Mouse (Mus musculus) MEL (cell line): ENCODE results near the gene Arntl. TPM values are rescaled to one million over a fixed set of nuclear protein-coding genes. Genes with fewer than 3 reads are reported as not detected.

ENCODE experiments used
- DNase-seq: peaks from one replicate; pipeline ENCODE4 v3.0.0; 2011; ENCODE audit warnings: low read depth, low spot score
- H3K27ac ChIP-seq: 2 replicates; pipeline ENCODE4 v1.5.1; 2012; ENCODE audit warnings: low read depth, mild to moderate bottlenecking, control low read depth, low read length, moderate library complexity; ENCODE audit not compliant: control insufficient read depth
- H3K27me3 ChIP-seq, 2 experiments: fragments of 150-350 bp in 1 of 2; sonication (generic) in 1 of 2; 2 replicates each; pipeline ENCODE4 v1.6.1; 2012; ENCODE audit warnings: low read length in 2 of 2, mild to moderate bottlenecking in 2 of 2, improper control_type of control experiment in 1 of 2, moderate library complexity in 1 of 2; ENCODE audit not compliant: insufficient read depth in 2 of 2, control insufficient read depth in 1 of 2
- H3K36me3 ChIP-seq, 2 experiments: 2 replicates each; pipeline ENCODE4 v1.6.1; 2012 to 2014; ENCODE audit warnings: low read length in 2 of 2, improper control_type of control experiment in 1 of 2, inconsistent platforms in 1 of 2, mild to moderate bottlenecking in 1 of 2; ENCODE audit not compliant: insufficient read depth in 2 of 2, control insufficient read depth in 1 of 2
- H3K4me1 ChIP-seq, 2 experiments: fragments of 150-350 bp in 1 of 2; sonication (generic) in 1 of 2; 2 replicates each; pipeline ENCODE4 v1.6.1; 2012; ENCODE audit warnings: low read length in 2 of 2, improper control_type of control experiment in 1 of 2, mild to moderate bottlenecking in 1 of 2; ENCODE audit not compliant: insufficient read depth in 2 of 2, control insufficient read depth in 1 of 2
- H3K4me3 ChIP-seq, 2 experiments: fragments of 150-350 bp in 1 of 2; sonication (generic) in 1 of 2; 2 replicates each; pipeline ENCODE4 v1.5.1; 2012; ENCODE audit warnings: low read depth in 2 of 2, low read length in 2 of 2, mild to moderate bottlenecking in 2 of 2, moderate library complexity in 2 of 2, control low read depth in 1 of 2, improper control_type of control experiment in 1 of 2; ENCODE audit not compliant: control insufficient read depth in 1 of 2, insufficient read depth in 1 of 2
- H3K79me2 ChIP-seq: 2 replicates; pipeline ENCODE4 v1.6.1; 2012; ENCODE audit warnings: mild to moderate bottlenecking, low read length, moderate library complexity; ENCODE audit not compliant: control insufficient read depth, poor library complexity, insufficient read depth
- H3K9ac ChIP-seq: 2 replicates; pipeline ENCODE4 v1.6.1; 2012; ENCODE audit warnings: low read depth, mild to moderate bottlenecking, control low read depth, low read length, moderate library complexity; ENCODE audit not compliant: control insufficient read depth, poor library complexity, severe bottlenecking
- H3K9me3 ChIP-seq: fragments of 150-350 bp; sonication (generic); replicated peaks from 2 replicates; pipeline ENCODE4 v1.6.1; 2012; ENCODE audit warnings: mild to moderate bottlenecking, low read length, improper control_type of control experiment, moderate library complexity; ENCODE audit not compliant: insufficient read depth
- BHLHE40 ChIP-seq: IDR thresholded peaks from 2 replicates; pipeline ENCODE4 v1.6.1; 2012; ENCODE audit warnings: low read depth, mild to moderate bottlenecking, inconsistent platforms, low read length, improper control_type of control experiment, borderline replicate concordance
- E2F4 ChIP-seq: IDR thresholded peaks from 2 replicates; pipeline ENCODE4 v1.6.1; 2011; ENCODE audit warnings: low read depth, low read length, improper control_type of control experiment, borderline replicate concordance
- ELF1 ChIP-seq: IDR thresholded peaks from 2 replicates; pipeline ENCODE4 v1.6.1; 2014; ENCODE audit warnings: low read depth, mild to moderate bottlenecking, inconsistent platforms, low read length, improper control_type of control experiment, moderate library complexity
- GABPA ChIP-seq: IDR thresholded peaks from 2 replicates; pipeline ENCODE4 v1.6.1; 2012; ENCODE audit warnings: low read depth, mild to moderate bottlenecking, inconsistent platforms, low read length, improper control_type of control experiment, moderate library complexity
- HCFC1 ChIP-seq: IDR thresholded peaks from 2 replicates; pipeline ENCODE4 v1.6.1; 2012; ENCODE audit warnings: low read depth, mild to moderate bottlenecking, inconsistent platforms, low read length, improper control_type of control experiment, moderate library complexity
- KAT2A ChIP-seq: conservative IDR thresholded peaks from 2 replicates; pipeline ENCODE4 v1.6.1; 2012; ENCODE audit warnings: low read depth, low read length, improper control_type of control experiment, inconsistent platforms
- MAX ChIP-seq: IDR thresholded peaks from 2 replicates; pipeline ENCODE4 v1.6.1; 2011; ENCODE audit warnings: low read length, improper control_type of control experiment
- MEF2A ChIP-seq: IDR thresholded peaks from 2 replicates; pipeline ENCODE4 v1.6.1; 2014; ENCODE audit warnings: low read depth, mild to moderate bottlenecking, inconsistent platforms, low read length, improper control_type of control experiment; ENCODE audit not compliant: poor library complexity, insufficient replicate concordance, severe bottlenecking; ENCODE audit errors: extremely low read depth
- MYB ChIP-seq: IDR thresholded peaks from 2 replicates; pipeline ENCODE4 v1.6.1; 2011; ENCODE audit warnings: mild to moderate bottlenecking, low read depth, low read length, improper control_type of control experiment
- MYC ChIP-seq: IDR thresholded peaks from 2 replicates; pipeline ENCODE4 v1.6.1; 2011; ENCODE audit warnings: low read depth, mild to moderate bottlenecking, low read length, improper control_type of control experiment, moderate library complexity
- NELFE ChIP-seq: IDR thresholded peaks from 2 replicates; pipeline ENCODE4 v1.6.1; 2011; ENCODE audit warnings: low read depth, low read length, improper control_type of control experiment
- NRF1 ChIP-seq: IDR thresholded peaks from 2 replicates; pipeline ENCODE4 v1.6.1; 2014; ENCODE audit warnings: low read depth, mild to moderate bottlenecking, inconsistent platforms, low read length, improper control_type of control experiment, moderate library complexity; ENCODE audit not compliant: poor library complexity, insufficient read depth, severe bottlenecking
- RCOR1 ChIP-seq: IDR thresholded peaks from 2 replicates; pipeline ENCODE4 v1.6.1; 2012; ENCODE audit warnings: low read depth, mild to moderate bottlenecking, inconsistent platforms, low read length, improper control_type of control experiment
- SIN3A ChIP-seq: IDR thresholded peaks from 2 replicates; pipeline ENCODE4 v1.6.1; 2012; ENCODE audit warnings: low read length, improper control_type of control experiment, inconsistent platforms
- SMC3 ChIP-seq: IDR thresholded peaks from 2 replicates; pipeline ENCODE4 v1.6.1; 2011; ENCODE audit warnings: low read depth, low read length, improper control_type of control experiment
- TAL1 ChIP-seq: IDR thresholded peaks from 2 replicates; pipeline ENCODE4 v1.6.1; 2012; ENCODE audit warnings: mild to moderate bottlenecking, inconsistent platforms, low read length, moderate library complexity, mixed read lengths
- UBTF ChIP-seq: IDR thresholded peaks from 2 replicates; pipeline ENCODE4 v1.6.1; 2012; ENCODE audit warnings: low read depth, mild to moderate bottlenecking, inconsistent platforms, low read length, improper control_type of control experiment, moderate library complexity, borderline replicate concordance; ENCODE audit not compliant: insufficient read depth
- USF1 ChIP-seq: IDR thresholded peaks from 2 replicates; pipeline ENCODE4 v1.6.1; 2014; ENCODE audit warnings: low read depth, mild to moderate bottlenecking, inconsistent platforms, low read length, improper control_type of control experiment, moderate library complexity
- USF2 ChIP-seq, 2 experiments: IDR thresholded peaks; 2 replicates each; pipeline ENCODE4 v1.6.1; 2011 to 2012; ENCODE audit warnings: improper control_type of control experiment in 2 of 2, low read length in 2 of 2, borderline replicate concordance in 1 of 2, inconsistent platforms in 1 of 2, low read depth in 1 of 2, mild to moderate bottlenecking in 1 of 2; ENCODE audit not compliant: insufficient read depth in 1 of 2
- polyA plus RNA-seq, 2 experiments: library from polyadenylated mRNA; stranded (reverse) in 1 of 2; unstranded in 1 of 2; fragments of >175 nt in 1 of 2; fragments of >200 nt in 1 of 2; gene quantifications; 2 replicates each; pipeline versions ENCODE4 v1.2.1 to v1.2.4; 2012; ENCODE audit warnings: low replicate concordance in 2 of 2, low read depth in 1 of 2; ENCODE audit not compliant: insufficient read length in 2 of 2, insufficient read depth in 1 of 2, missing spikeins in 1 of 2
- total RNA-seq: library from RNA; depleted of rRNA; stranded (reverse); fragments of 300-350 nt; gene quantifications from 2 replicates; pipeline ENCODE4 v1.2.3, GENCODE M21; 2012

Arntl gene
- total and polyA plus RNA-seq, 3 experiments = 2.0 to 4.5 TPM; not detected in 1

- Histone ChIP-seq H3K27ac (no peak overlapping the region), H3K4me3 (no peak overlapping the region), H3K27me3 (no peaks in the 10 kb centered on the region), H3K9me3 (no peaks in the 10 kb centered on the region), H3K36me3 (no peaks in the 10 kb centered on the region), H3K9ac (no peak overlapping the region), H3K4me1 (no peaks in the 10 kb centered on the region), H3K79me2 (no peaks in the 10 kb centered on the region; the same call in 1 of the 2 replicates)
- TF ChIP-seq UBTF (no peak), RCOR1 (no peak), SIN3A (no peak), MAX (no peak), MEF2A (no peak), BHLHE40 (no peak), MYB (no peak), TAL1 (no peak)
- no peak for DNase-seq
Observed at GRCm38 (mm10) chr7:113220691-113221238, 13.5 kb downstream of the Arntl start.

- Histone ChIP-seq H3K27ac (no peak overlapping the region), H3K79me2 (no peaks in the 10 kb centered on the region; the same call in 1 of the 2 replicates), H3K36me3 (no peaks in the 10 kb centered on the region), H3K4me1 (0 out of 4 replicates have a peak, but pooled peaks cover 0 to under 1% of the 10 kb centered on the region in 2 experiments), H3K4me3 (no peak overlapping the region), H3K27me3 (no peaks in the 10 kb centered on the region), H3K9ac (no peak overlapping the region), H3K9me3 (no peaks in the 10 kb centered on the region)
- TF ChIP-seq USF2 (IDR thresholded peaks at IDR 0.05; ENCODE audit: borderline replicate concordance in 1 of 2, insufficient read depth in 1 of 2, low read depth in 1 of 2, low read length in 2 of 2) = no peak
- no peak for TF ChIP-seq E2F4
- no peak for TF ChIP-seq NELFE
- TF ChIP-seq GABPA = no peak
- TF ChIP-seq KAT2A = no peak
- no peak for TF ChIP-seq NRF1
- TF ChIP-seq MEF2A = no peak
- TF ChIP-seq MYC = no peak
- no peak for TF ChIP-seq HCFC1
- no peak for TF ChIP-seq SMC3
- no peak for TF ChIP-seq USF1
- no peak for TF ChIP-seq MYB
- no peak for TF ChIP-seq MAX
- no peak for TF ChIP-seq ELF1
- TF ChIP-seq SIN3A = no peak
- TF ChIP-seq TAL1 = no peak
- DNase-seq = no peak
Observed at GRCm38 (mm10) chr7:113222821-113223220, 15.6 kb downstream of the Arntl start.
